Mouse (Mus musculus) erythroid progenitor cell, adult 5-6 weeks (primary cell): ENCODE measurements around the gene Sdhd. TPM values are rescaled to one million over a fixed set of nuclear protein-coding genes. Genes with fewer than 3 reads are reported as not detected.
"Not testable (repeated sequence)": the region's sequence is repeated elsewhere in the genome, so short reads cannot be mapped to it uniquely, and the experiment has no call there.

ENCODE experiments used
- ATAC-seq: replicated peaks from 2 replicates; pipeline ENCODE4 v1.8.0; 2016; ENCODE audit warnings: moderate number of reproducible peaks, mild to moderate bottlenecking, moderate TSS enrichment, inconsistent platforms; ENCODE audit not compliant: poor library complexity, low FRiP score, severe bottlenecking
- total RNA-seq, 2 experiments: library from RNA; stranded (forward) in 1 of 2; stranded (reverse) in 1 of 2; fragments of 150-400 nt in 1 of 2; fragments of 186-747, 209-891 nt in 1 of 2; gene quantifications; 2 replicates each; pipeline versions ENCODE4 v1.2.3 to v1.2.4; 2015 to 2017; ENCODE audit warnings: low replicate concordance in 2 of 2

Sdhd gene
- total RNA-seq (2015; ENCODE audit: low replicate concordance) (79.6 and 82.2 TPM in 2 replicates), total RNA-seq (2017; ENCODE audit: low replicate concordance) (43.1 and 59.0 TPM in 2 replicates)

DNA sequence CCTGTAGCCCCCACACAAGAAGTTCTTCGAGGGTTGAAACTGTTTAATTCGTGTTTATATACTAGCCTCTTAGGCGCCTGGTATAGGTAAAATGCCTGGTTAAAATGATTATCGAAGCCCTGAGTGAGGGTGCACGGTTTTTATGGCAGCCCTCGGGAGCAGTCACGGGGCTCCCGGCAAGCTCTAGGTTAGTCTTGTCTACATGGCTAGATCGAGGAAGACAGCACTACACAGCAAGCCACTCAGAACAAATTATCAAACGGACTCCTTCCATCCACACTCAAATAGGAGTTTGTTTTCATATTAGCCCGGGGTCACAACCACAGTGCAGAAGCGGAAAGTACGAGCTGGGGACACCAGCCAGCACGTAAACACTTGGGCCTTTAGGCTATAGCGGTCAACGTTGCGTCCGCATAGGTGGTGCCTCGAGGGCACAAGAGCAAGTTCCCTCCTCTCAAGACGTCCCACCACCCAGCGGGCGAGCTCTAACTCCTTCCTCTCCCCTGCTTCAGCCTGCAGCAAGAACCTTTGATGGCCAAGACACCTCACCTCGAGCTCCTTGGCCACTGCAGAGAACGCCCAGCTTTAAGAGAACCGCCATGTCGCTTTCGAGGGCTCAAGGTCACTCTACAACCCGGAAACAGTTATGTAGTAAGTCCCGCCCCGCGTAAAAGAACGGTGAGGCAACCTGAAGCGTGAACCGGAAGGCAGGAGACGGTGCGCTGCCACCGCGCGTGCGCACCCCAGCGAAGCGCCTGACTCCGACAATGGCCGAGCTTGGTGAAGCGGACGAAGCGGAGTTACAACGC, at the start of gene Sdhd, which contains the start of gene Timm8b:
Gene Sdhd (minus strand): TSS at position 624 of the 809 bp plus-strand sequence.
Gene Timm8b (plus strand): TSS at position 722 of the 809 bp plus-strand sequence.
- ATAC-seq = peak; percentile 96

DNA sequence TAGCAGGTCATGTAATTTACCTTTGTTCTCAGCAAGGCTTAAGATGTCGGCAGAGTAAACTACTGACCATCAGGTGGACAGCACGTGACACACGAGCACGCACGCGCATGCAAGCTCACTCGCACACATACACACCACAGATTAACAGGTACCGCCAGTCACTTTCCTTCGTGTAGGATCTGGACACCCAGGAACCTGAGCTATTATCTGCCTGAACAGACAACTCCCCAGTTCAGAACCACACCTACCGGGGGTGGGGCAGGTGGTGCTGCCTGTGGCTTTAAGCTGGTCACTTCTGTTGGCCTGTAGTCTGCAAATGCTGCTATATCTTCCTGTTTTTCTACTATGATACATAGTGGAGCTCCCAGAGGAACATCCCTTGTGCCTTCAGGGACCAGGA, 46.9 kb upstream of the Sdhd start:
- ATAC-seq = peak; percentile 91

DNA sequence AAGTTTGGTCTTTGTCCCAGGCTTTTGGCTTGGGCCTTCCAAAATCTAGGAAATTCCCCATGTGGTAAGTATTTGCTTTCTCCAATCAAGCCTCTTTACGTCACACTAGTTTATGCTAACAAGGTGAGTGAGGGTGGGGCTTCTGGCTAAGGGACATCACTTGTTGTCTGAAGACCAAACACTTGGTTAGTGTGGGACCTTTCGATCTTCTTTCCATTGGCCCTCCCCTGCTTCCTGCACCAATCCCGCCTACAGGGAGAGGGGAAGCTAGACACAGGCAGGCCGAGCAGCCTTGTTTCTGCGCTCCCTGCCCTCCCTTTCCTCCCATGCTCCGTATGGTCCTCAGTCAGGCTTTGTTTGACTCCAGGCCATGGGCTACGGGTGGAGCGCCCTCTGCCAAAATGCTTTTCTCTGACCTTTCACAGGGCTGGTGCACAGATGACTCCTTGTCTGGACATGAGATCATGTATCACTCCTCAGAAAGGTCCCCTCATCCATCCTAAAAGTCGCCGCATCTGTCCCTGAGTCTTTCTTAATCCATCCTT, 43.3 kb upstream of the Sdhd start:
- no peak for ATAC-seq

- ATAC-seq = no peak
Observed at GRCm38 (mm10) chr9:50634270-50634669, 30.7 kb upstream of the Sdhd start.

DNA sequence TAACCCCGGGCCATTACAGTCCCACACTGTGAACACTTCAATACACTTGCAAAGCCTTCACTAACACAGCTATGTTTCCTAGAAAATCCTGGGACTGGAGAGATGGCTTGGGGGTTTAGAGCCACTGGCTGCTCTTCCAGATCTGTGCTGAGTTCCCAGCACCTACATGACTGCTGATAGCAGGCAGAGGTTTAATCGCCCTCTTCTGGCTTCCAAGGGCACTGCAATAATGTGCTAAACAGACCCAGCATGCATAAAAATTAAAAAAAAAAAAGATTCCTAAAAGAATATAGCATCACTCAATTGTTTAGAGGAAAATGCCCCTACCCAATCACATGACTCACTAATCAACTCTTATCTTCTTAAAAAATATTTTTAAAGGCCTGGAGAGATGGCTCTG, 29.4 kb upstream of the Sdhd start:
- peak; percentile 67; the same call in 1 of the 2 replicates for ATAC-seq

DNA sequence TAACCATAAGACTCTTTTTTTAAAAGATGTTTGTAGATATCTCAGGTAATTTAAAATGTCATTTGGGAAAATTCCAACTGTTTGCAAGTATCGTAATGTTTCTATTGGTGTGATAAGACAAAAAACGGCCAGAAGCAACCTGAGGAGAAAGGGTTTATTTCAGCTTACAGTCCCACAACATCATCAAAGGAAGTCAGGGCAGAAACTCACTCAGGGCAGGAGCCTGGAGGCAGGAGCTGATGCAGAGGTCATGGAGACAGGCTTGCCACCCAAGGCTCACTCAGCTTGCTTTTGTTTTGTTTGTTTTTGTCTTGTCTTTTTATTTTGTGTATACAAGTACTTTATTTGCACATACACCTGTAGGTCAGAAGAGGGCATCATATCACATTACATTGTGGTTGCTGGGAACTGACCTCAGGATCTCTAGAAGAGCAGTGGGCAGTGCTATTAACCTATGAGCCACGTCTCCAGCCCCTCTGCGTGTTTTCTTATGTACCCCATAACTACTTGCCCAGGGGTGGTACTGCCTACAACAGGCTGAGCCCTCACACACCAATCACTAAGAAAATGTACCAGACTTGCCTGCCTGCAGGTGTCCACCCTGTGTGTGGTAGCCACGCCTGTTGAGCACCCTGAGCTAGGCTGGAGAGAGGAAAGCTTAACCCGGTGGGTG, 28.5 kb upstream of the Sdhd start:
- no peak for ATAC-seq

- not testable (repeated sequence) for ATAC-seq
Observed at GRCm38 (mm10) chr9:50630903-50631302, 27.3 kb upstream of the Sdhd start.

- ATAC-seq = no peak
Observed at GRCm38 (mm10) chr9:50617794-50618330, 14.2 kb upstream of the Sdhd start.

GRCm38 (mm10) chr9:50616766-50617603, 13.4 kb upstream of the Sdhd start, which contains the start of the genes Pih1d2 and Nkapd1:
Pih1d2 (plus strand) TSS chr9:50617321.
Nkapd1 (minus strand) TSS chr9:50617464.
- ATAC-seq = peak; percentile 93

DNA sequence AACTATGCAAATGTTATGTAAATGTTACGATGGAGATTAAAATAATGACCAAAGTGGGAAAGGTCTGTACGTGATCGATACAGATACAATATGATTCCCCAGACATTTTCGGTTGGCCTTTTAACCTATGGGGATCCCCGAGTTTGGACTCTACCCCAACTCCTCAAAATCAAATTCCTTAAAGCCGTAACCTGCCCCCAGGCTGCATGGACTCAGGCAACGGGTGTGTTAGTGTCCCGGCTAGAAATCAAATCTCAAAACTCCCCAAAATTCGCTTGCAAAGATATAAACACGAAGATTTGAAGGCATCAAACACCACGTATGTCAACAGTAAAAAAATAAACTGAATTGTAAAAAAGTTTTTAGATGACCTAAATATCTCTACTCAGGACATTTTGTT, 12.5 kb upstream of the Sdhd start:
- ATAC-seq = no peak

- ATAC-seq = no peak
Observed at GRCm38 (mm10) chr9:50612115-50612514, 8.5 kb upstream of the Sdhd start.

GRCm38 (mm10) chr9:50604338-50604737, 726 bp upstream of the Sdhd start:
- no peak for ATAC-seq

- ATAC-seq = no peak
Observed at GRCm38 (mm10) chr9:50603998-50604324, 349 bp upstream of the Sdhd start.

DNA sequence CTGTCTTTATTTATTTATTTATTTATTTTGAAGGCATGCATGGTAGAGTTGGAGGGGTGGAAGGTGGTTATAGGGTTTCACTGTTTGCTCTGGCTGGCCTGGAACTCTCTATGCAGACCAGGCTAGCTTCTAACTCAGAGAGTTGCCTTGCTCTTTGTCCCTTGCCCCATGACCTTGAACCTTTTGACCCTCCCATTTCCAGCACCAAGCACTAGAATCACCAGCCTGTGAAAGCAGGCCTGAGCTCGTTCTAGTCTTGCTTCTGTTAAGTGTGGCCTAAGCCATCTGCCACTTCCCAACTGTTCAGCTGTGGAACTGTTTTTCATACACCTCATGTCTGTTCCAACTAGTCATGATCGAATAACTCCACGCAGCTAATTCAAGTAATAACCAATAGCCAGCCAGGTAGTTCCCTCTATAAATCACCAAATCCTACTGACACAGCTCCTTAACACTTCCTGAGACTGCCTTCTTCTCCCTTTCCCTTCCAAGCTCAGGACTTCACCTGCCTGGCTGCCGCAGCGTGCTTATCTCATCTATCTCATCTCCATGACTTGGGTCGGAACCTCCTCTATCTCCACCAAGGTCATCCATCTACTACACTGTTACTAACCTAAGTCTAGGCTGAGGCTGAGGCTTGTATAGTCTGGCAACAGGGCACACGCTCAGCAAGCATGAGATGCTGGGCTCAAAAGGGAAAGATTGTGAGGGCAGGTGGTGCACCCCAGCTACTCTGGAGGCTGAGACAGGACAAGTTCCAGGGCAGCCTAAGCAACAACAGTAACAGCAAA, 1.4 kb downstream of the Sdhd start:
- ATAC-seq = no peak

DNA sequence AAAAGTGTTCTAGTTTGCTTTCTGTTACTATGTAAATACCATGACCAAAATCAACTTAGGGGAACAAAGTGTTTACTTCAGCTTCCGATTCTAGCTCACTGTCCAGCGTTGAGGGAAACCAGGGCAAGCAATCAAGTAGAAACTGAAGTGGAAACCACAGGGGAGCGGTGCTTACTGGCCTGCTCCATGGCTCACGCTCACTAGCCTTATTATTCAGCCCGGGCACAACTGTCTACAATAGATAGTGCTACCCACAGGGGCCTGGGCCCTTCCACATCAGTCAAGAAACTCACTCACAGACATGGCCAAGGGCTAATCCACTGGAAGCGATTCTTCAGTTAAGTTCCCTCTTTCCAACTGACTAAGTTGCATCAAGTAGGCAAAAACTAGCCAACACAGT, 2.1 kb downstream of the Sdhd start:
- no peak for ATAC-seq

GRCm38 (mm10) chr9:50596973-50597372, 6.6 kb downstream of the Sdhd start:
- no peak for ATAC-seq

DNA sequence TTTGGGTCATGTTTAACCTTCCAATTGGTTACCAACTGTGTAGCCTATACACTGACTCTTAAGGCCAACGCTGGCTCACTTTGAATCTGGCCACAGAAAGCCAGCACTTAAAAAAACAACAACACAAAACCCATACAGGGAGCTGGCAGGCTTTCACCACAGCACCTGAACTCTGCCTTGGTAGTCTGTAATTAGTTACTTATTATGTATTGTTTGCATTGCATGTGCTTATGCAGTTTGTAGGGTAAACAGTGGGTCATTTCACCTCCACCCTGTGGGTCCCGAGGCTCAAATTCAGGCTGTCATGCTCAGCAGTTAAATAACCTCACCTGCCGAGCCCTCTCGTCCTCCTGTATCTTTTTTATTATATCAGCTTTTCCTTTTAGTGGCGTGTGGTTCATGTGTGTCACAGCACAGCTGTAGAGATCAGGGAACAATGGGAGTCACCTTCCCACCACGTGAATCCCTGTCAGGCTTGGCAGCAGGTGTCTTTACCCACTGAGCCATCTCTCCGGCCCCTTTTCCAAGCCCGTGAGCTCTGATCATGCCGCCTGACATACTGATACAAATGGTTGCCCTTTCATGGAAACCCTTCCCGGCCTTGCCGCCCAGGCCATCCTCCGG, 8.7 kb downstream of the Sdhd start:
- ATAC-seq = no peak

DNA sequence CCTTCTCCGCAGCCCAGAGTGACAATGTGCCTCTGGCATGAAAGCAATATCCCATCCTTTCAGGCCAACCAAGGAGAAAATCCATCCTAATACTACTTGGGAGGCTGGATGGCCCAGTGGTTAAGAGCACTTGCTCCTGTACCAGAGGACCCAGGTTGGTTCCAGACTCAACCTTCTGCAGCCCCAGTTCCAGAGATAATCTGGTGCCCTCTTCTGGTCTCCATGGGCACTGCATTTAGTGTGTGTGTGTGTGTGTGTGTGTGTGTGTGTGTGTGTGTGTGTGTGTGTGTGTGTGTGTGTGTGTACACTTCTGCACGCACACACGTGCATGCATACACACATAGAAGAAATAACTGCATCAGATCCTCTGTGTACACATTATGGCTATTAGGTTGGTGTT, 10.1 kb downstream of the Sdhd start:
- ATAC-seq = no peak
